Comparison of ENCODE assay signal across 8 mouse cellular contexts in genomic region chr2:22758310-22758972, GRCm38 (mm10). TPM values are rescaled to one million over a fixed set of nuclear protein-coding genes. Genes with fewer than 3 reads are reported as not detected.
DNase-seq lines count a peak whose midpoint lies in the region; ATAC-seq lines count a peak whose summit lies in the region.

No protein-coding gene starts in this region.

- H3K4me1 ChIP-seq in forebrain, embryonic 15.5 days = no peaks in the 10 kb centered on the region
- H3K4me1 ChIP-seq in midbrain, embryonic 15.5 days = no peaks in the 10 kb centered on the region

- no peaks in the 10 kb centered on the region for H3K9me3 ChIP-seq in forebrain, embryonic 15.5 days
- no peaks in the 10 kb centered on the region for H3K9me3 ChIP-seq in midbrain, embryonic 15.5 days

- no peak overlapping the region for H3K27ac ChIP-seq in forebrain, embryonic 15.5 days (replicated peaks)
- no peak overlapping the region for H3K27ac ChIP-seq in midbrain, embryonic 15.5 days

- H3K27me3 ChIP-seq in forebrain, embryonic 15.5 days = no peaks in the 10 kb centered on the region
- H3K27me3 ChIP-seq in midbrain, embryonic 15.5 days (replicated peaks) = no peaks in the 10 kb centered on the region

- no peaks in the 10 kb centered on the region for H3K36me3 ChIP-seq in forebrain, embryonic 15.5 days
- H3K36me3 ChIP-seq in midbrain, embryonic 15.5 days (replicated peaks) = no peaks in the 10 kb centered on the region

- H3K4me3 ChIP-seq in forebrain, embryonic 15.5 days = no peak overlapping the region
- no peak overlapping the region for H3K4me3 ChIP-seq in midbrain, embryonic 15.5 days

- intact Hi-C loops in left cerebral cortex, postnatal 14 days (cut with DNase I) = loop anchor here (1.0 kb wide), 1 partner anchor 106 kb away; no protein-coding TSS in a partner anchor

- peak; percentile 73 for DNase-seq in ovary, postnatal 14 days (ENCODE audit: low spot score)
- no peak for DNase-seq in ovary, postnatal 10 days (ENCODE audit: low spot score)
- peak; percentile 74 for DNase-seq in brain, adult 2 months (ENCODE audit: low read depth, low spot score)
- DNase-seq in kidney, adult 11 months = peak; percentile 12
- peak; percentile 68 to 82 for DNase-seq in left cerebral cortex, postnatal 14 days (ENCODE audit: low spot score in 2 of 2)
- peak; percentile 59 to 82 for DNase-seq in thymus, postnatal 10 days (ENCODE audit: low spot score in 2 of 2)

- H3K4me2 ChIP-seq in forebrain, embryonic 15.5 days (replicated peaks) = no peak overlapping the region
- H3K4me2 ChIP-seq in midbrain, embryonic 15.5 days = no peak overlapping the region

- ATAC-seq in forebrain, embryonic 15.5 days (replicated peaks) = peak; percentile 73; the same call in 1 of the 2 replicates
- peak; percentile 62; the same call in 1 of the 2 replicates for ATAC-seq in midbrain, embryonic 15.5 days (replicated peaks)

- 43% methylated on average over 6 of the region's 6 CpGs for WGBS in forebrain, embryonic 15.5 days
- whole genome bisulfite sequencing in midbrain, embryonic 15.5 days = 41% methylated on average over 6 of the region's 6 CpGs

- H3K9ac ChIP-seq in forebrain, embryonic 15.5 days (replicated peaks) = no peak overlapping the region
- H3K9ac ChIP-seq in midbrain, embryonic 15.5 days = no peak overlapping the region

RNA-seq across cellular contexts. Expression of gene Apbb1ip, which starts 15.5 kb away (rescaled TPM):
- polyA plus RNA-seq in forebrain, embryonic 15.5 days (2015; fragmentation: Nextera tagmentation; extraction: Ambion mirVana) = 0.79 and 1.0 TPM in 2 replicates
- total RNA-seq in left cerebral cortex, postnatal 14 days (2021) = 1 to 10 TPM; 7.8 to 8.2 TPM
- 0.71 and 0.98 TPM in 2 replicates for polyA plus RNA-seq in midbrain, embryonic 15.5 days (2015; fragmentation: Nextera tagmentation; extraction: Ambion mirVana)
